Mouse (Mus musculus) testis, adult 2 months (tissue): ENCODE results near the gene Lrrc9.

Experiments used
- CTCF ChIP-seq: fragments of 200-500 bp; IDR thresholded peaks from 2 replicates; pipeline ENCODE4 v1.5.1; 2012; ENCODE audit warnings: low read depth, mild to moderate bottlenecking, inconsistent platforms, low read length, moderate library complexity; ENCODE audit not compliant: control insufficient read depth, insufficient read depth, insufficient replicate concordance
- POLR2A ChIP-seq: fragments of 200-500 bp; IDR thresholded peaks from 2 replicates; pipeline ENCODE4 v1.6.1; 2012; ENCODE audit warnings: low read depth, mild to moderate bottlenecking, inconsistent platforms, low read length, moderate library complexity; ENCODE audit not compliant: control insufficient read depth

DNA sequence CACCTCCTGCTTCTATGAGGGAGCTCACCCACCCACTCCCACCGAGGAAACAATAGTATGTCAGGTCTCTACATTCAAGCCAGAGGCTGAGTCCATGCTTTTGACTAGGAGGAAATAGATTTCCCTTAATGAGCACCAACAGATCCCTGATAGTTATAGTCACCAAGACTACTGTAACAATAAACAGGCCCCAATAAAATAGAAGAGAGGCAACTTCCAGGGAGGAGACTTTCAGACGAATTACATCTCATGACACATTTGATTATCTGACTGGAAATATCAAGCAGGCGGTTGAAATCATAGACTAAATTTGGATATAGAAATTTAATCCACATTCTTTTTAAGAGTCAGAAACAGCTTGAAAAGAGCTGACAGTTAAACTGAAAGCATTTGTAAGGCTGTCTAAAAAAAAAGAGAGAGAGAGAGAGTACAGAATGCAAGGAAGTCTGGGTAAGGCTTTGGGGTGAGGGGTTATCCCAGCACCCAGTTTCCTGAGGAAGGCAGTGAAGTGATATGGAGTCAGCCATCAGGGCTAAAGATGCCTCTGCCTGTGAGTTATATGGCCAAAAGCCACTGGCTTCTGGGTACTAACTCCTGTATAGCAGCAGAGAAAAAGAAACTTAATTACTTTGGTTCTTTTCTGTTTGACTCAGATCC is 49.5 kb downstream of the Lrrc9 start:
- TF ChIP-seq CTCF (no peak), POLR2A (no peak)
